Mouse (Mus musculus) hindbrain, embryonic 13.5 days (tissue): ENCODE data around the gene Gm21865. TPM values are rescaled to one million over a fixed set of nuclear protein-coding genes. Genes with fewer than 3 reads are reported as not detected.
"Not testable (repeated sequence)": the region's sequence is repeated elsewhere in the genome, so short reads cannot be mapped to it uniquely, and the experiment has no call there.

Experiments
- ATAC-seq: fragments of 200-750 bp; cut with Nextera tagmentation; 2 replicates; pipeline ENCODE4 v1.8.0; 2017; ENCODE audit warnings: moderate TSS enrichment; ENCODE audit not compliant: low FRiP score
- H3K27ac ChIP-seq: fragments of 300-500 bp; sonication (generic); 2 replicates; pipeline ENCODE4 v1.5.1; 2015; ENCODE audit warnings: inconsistent platforms, mild to moderate bottlenecking, moderate library complexity
- H3K27me3 ChIP-seq: fragments of 300-500 bp; sonication (generic); 2 replicates; pipeline ENCODE4 v1.6.1; 2015; ENCODE audit warnings: mild to moderate bottlenecking, inconsistent platforms
- H3K36me3 ChIP-seq: fragments of 300-500 bp; sonication (generic); 2 replicates; pipeline ENCODE4 v1.6.1; 2015; ENCODE audit warnings: mild to moderate bottlenecking, inconsistent platforms
- H3K4me1 ChIP-seq: fragments of 300-500 bp; sonication (generic); replicated peaks from 2 replicates; pipeline ENCODE4 v1.6.1; 2015; ENCODE audit warnings: inconsistent platforms
- H3K4me2 ChIP-seq: fragments of 300-500 bp; sonication (generic); 2 replicates; pipeline ENCODE4 v1.6.1; 2015; ENCODE audit warnings: inconsistent platforms, mild to moderate bottlenecking, moderate library complexity
- H3K4me3 ChIP-seq: fragments of 300-500 bp; sonication (generic); 2 replicates; pipeline ENCODE4 v1.5.1; 2015; ENCODE audit warnings: mild to moderate bottlenecking, inconsistent platforms
- H3K9ac ChIP-seq: fragments of 300-500 bp; sonication (generic); 2 replicates; pipeline ENCODE4 v1.6.1; 2015; ENCODE audit warnings: mild to moderate bottlenecking, inconsistent platforms
- H3K9me3 ChIP-seq: fragments of 300-500 bp; sonication (generic); 2 replicates; pipeline ENCODE4 v1.6.1; 2016; ENCODE audit warnings: inconsistent platforms
- WGBS: fragments of 180-500 bp; shearing (Covaris S2); methylation state at CpG from one replicate; pipeline ENCODE4 v1.1.7; 2015; 5-methylcytosine and 5-hydroxymethylcytosine counted together
- polyA plus RNA-seq: library from polyadenylated mRNA; unstranded; fragments of >200 nt; fragmentation: Nextera tagmentation; extraction: Ambion mirVana; gene quantifications from 2 replicates; pipeline ENCODE4 v1.2.1, GENCODE M21; 2015

The Gm21865 gene
- not detected in 2 replicates for polyA plus RNA-seq

- H3K4me3 ChIP-seq, H3K9ac ChIP-seq, H3K27ac ChIP-seq, H3K27me3 ChIP-seq, ATAC-seq, H3K4me1 ChIP-seq, H3K9me3 ChIP-seq, H3K36me3 ChIP-seq, H3K4me2 ChIP-seq: not testable (repeated sequence)
- no CpG with 5 or more reads among the region's 7 CpGs for WGBS
Measured at GRCm38 (mm10) chrY:40316803-40317202, at the start of gene Gm21865. TSS of gene Gm21865 (minus strand) at chrY:40316903.

Other genes starting within 250 kb of the Gm21865 start
- not detected in 2 replicates for gene Gm21882, start 64.6 kb upstream of the Gm21865 start, polyA plus RNA-seq